Mouse (Mus musculus): Measurements from ENCODE around the gene Hfe. TPM values are rescaled to one million over a fixed set of nuclear protein-coding genes. Genes with fewer than 3 reads are reported as not detected.
"Not testable (repeated sequence)": the region's sequence is repeated elsewhere in the genome, so short reads cannot be mapped to it uniquely, and the experiment has no call there.

Gene Hfe
- total RNA-seq, 2 experiments from 2014 or later, result 25.6 to 25.7 TPM

GRCm38 (mm10) chr13:23744421-23745380 lies 34.0 kb upstream of the Hfe start:
- DNase-seq (ENCODE audit: low spot score), result no peak

DNA sequence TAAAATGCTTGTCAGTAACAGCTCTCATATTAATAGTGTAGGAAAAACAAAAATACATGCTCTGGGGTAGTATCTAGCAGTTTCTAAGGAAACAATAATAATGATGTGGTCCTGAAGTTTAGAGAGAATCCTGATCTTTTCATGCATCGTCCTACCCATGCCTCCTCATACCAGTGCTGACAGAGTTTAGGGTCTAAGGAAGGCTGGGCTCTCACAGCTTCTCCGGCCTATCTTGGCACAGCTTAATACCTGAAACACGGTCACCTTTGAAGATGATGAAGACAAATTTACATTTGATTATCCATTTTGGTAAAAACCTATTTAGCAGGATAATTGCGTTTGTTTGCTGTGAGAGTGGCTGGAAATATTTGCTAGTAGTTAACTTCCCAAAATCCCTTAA lies 33.3 kb upstream of the Hfe start:
- DNase-seq (ENCODE audit: low spot score), result no peak

GRCm38 (mm10) chr13:23743215-23743614 lies 32.6 kb upstream of the Hfe start:
- DNase-seq (ENCODE audit: low spot score), result no peak

- no peak for DNase-seq (ENCODE audit: low spot score)
These were observed 31.4 kb upstream of the Hfe start for GRCm38 (mm10) chr13:23742007-23742406.

- DNase-seq (ENCODE audit: low spot score), result no peak
These were observed 30.3 kb upstream of the Hfe start for GRCm38 (mm10) chr13:23740910-23741309.

GRCm38 (mm10) chr13:23740256-23740840 lies 29.7 kb upstream of the Hfe start:
- no peak for DNase-seq (ENCODE audit: low spot score)

GRCm38 (mm10) chr13:23739922-23740252 lies 29.2 kb upstream of the Hfe start:
- DNase-seq (ENCODE audit: low spot score), result no peak

DNA sequence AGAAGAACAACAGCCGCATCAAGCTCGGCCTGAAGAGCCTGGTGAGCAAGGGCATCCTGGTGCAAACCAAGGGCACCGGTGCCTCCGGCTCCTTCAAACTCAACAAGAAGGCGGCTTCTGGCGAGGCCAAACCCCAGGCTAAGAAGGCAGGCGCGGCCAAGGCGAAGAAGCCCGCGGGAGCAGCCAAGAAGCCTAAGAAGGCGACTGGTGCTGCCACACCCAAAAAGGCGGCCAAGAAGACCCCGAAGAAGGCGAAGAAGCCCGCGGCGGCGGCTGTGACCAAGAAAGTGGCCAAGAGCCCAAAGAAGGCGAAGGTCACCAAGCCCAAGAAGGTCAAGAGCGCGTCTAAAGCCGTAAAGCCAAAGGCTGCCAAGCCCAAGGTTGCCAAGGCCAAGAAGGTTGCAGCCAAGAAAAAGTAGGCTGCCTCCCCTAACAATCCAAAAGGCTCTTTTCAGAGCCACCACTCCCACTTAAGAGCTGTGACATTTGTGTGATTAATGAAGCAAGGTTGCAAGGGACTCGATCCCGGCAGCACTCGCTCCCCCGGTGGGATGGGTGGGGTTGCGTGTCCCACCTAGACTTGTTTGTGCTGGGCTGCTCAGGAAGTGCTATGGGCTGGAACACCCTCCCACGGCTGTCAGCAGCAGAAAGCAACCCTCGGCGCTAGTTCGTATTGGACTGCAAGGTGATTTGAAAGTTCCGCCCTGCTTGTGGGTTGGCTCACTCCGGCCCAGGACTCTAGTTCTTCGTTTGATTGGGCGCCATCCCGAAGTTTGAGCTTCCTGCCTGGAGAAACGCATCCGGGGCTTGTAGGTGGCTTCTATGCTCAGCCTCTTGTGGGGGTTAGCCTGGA lies 28.6 kb upstream of the Hfe start:
- peak; percentile 96 for DNase-seq (ENCODE audit: low spot score)

GRCm38 (mm10) chr13:23738677-23739068 lies 28.0 kb upstream of the Hfe start, which contains the start of gene Hist1h1c:
Gene Hist1h1c (plus strand): TSS chr13:23738808.
- DNase-seq (ENCODE audit: low spot score), result peak; percentile 82

DNA sequence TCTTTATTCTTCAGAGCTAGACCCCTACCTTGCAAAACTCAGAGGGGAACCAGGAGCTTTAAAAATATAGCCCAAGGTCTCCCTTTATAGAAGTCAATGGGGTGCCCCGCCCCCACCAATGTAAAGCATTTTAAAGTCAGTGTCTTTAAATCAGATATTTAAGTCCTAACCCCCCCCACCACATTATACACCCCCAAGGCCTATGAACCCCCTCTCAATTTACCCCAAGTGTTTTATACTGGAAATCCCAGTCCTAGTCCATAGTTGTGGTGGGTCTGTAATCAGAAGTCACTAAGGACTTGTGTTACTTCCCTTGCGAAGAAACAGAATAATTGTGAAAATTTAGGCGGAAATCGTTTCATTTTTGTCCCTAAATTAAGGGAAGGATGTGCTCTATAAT lies 27.4 kb upstream of the Hfe start:
- no peak for DNase-seq (ENCODE audit: low spot score)

- no peak for DNase-seq (ENCODE audit: low spot score)
These were observed 26.4 kb upstream of the Hfe start for GRCm38 (mm10) chr13:23737091-23737490.

DNA sequence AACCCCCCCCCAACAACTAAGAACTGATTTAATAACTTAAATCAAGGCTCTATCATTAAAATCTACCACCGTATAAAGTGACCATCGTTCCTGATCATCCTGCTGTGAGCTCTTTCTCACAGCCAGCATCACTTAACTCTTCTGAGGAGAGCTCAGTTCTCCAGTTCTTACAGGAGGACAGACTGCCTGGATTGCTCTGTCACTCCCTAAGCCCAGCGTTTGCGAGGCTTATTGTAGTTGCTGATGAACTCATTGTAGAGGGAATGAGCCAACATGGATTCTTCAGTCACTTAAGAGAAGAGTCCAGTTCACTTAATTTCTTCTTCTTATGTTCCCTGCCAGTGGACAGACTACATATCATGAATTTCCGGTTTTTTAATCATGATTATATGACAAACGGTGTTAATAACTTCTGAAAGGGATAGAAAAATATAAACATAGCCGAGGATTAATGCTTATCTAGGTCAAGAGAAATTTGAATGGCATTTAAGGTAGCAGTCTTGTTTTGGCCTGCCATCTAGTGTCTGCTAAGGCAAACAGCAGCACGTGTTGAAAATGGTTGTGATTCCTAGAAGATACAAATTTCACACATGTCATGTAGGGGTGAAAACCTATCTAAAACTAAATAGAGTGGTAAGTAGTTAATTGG lies 21.6 kb upstream of the Hfe start:
- peak; percentile 37 for DNase-seq (ENCODE audit: low spot score)

GRCm38 (mm10) chr13:23730479-23730878 lies 19.8 kb upstream of the Hfe start:
- peak; percentile 24 for DNase-seq (ENCODE audit: low spot score)

- no peak for DNase-seq (ENCODE audit: low spot score)
These were observed 19.1 kb upstream of the Hfe start for GRCm38 (mm10) chr13:23729706-23730105.

DNA sequence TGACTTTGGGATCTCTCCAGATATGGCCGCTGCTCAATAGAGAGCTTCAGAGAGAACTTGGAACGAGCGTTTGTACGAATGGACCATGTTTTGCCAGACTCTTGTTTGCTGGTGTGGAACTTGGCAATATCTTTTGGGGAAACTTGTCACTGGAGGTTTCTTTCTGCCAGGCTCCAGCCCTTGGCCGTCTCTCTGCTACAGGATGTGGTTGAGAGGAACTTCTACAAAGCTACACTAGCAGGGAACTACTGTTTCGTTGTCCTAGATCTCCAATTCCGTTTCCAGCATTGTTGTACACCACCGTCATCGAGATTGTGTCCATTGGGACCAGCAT lies 18.5 kb upstream of the Hfe start:
- peak; percentile 20 for DNase-seq (ENCODE audit: low spot score)

DNA sequence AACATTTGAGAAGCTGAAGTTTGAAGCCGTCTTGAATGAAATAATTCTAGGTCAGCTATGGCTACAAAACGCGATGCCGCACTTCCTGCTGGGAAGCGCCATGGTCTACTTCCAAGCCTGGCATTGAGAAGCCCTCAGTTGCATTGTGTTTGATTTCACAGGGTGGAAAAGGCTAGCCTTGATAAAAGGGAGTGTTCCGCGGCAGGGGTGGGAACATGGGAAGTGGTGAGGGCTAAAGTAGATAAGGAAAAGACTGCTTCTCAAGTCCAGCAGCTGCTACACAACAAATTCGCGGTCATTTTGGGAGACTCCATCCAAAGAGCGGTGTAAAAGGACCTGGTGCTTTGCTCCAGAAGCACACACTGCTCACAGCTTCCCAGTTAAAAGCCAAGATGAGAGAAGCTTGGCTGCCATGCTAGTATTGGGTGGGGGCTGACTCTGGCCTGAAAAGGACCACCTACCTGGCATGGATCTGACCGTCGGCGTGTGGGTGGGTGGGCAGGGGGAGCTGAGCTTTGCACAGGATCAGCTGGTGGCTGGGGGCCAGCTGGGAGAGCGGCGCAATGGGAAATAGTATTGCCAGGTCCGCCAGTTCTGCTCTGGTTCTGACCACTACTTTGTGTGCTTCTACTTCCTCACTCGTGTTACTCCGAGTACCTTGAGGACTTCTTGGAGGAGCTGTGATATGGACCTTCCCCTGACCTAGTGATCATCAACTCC lies 18.0 kb upstream of the Hfe start:
- no peak for DNase-seq (ENCODE audit: low spot score)

DNA sequence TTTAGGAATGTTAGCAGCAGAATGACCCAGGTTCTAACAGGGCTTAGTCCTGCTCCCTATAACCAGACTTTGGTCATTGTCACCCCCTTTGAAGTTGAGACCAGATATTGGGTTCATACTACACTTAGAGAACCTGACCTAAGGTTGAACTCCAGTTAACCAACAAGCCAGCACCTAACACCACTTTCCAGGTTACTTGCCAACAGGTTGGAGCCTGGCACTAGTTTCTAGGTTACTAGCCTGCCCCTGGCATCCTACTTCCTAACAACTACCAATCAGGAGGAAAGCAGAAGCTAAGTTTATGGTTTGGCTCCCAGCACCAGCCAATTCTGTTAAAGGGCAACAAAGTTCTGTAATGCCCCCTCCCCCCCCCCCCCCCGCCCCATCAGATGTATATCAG lies 14.6 kb upstream of the Hfe start:
- no peak for DNase-seq (ENCODE audit: low spot score)

GRCm38 (mm10) chr13:23724239-23724638 lies 13.6 kb upstream of the Hfe start:
- no peak for DNase-seq (ENCODE audit: low spot score)

GRCm38 (mm10) chr13:23717593-23718245 lies 7.1 kb upstream of the Hfe start:
- DNase-seq (ENCODE audit: low spot score), result not testable (repeated sequence)

- no peak for DNase-seq (ENCODE audit: low spot score)
These were observed 6.5 kb upstream of the Hfe start for GRCm38 (mm10) chr13:23717176-23717575.

All from gastrocnemius, adult 18-20 months (tissue).